Mouse (Mus musculus): Measurements from ENCODE around the gene E2f7. TPM values are rescaled to one million over a fixed set of nuclear protein-coding genes. Genes with fewer than 3 reads are reported as not detected.

The E2f7 gene
- polyA plus RNA-seq, 1 experiment, result 6.2 TPM

DNA sequence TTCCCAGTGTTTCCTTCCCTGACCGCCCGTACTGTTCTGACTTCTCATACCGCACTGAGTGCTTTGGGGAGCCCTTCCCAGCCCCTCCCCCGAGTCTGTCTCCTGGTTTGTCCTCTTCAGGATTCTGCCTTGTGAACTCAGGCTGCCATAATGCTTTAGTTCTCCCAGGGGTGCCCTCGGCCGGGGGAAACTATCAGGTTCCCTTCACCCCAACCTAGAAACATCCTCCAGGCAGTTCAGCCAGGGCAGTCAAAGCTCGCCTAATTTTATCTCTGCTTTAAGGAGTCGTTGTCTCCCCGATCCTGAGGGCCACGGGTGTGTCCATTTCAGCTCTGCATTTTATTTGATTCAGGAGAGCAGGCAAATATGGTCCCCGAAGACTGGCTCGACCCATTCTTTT, 28.0 kb downstream of the E2f7 start:
- H3K36me3 ChIP-seq (replicated peaks; ENCODE audit: low read length), result peaks cover 89% of the 10 kb centered on the region
- H3K4me1 ChIP-seq, result no peaks in the 10 kb centered on the region
- no peaks in the 10 kb centered on the region for H3K27me3 ChIP-seq (replicated peaks)
- no peak overlapping the region for H3K4me3 ChIP-seq (replicated peaks)
- H3K9me3 ChIP-seq, result no peaks in the 10 kb centered on the region
- TF ChIP-seq GATA1 (IDR thresholded peaks at IDR 0.05; ENCODE audit: borderline replicate concordance, low read length) (no peak), FLI1 (IDR thresholded peaks at IDR 0.05; ENCODE audit: low read length) (no peak)

DNA sequence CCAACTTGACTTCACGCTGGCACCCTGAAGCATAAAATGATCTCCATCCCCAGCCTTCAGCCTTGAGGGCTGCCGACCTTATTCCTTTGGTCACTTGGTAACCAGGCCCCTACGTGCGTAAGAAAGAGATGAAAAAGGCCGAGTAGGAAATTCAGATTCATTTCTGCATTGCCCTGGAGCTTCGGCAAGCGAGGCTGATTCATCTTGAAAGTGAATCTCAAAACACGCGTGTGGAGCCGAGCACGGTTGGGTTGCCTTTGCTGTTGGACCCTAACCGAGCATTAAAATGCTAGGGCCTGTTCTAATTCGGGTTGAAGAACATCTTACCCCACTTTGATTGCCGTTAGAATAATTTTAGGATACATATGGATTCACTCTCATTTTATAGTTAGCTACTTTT, 28.6 kb downstream of the E2f7 start:
- Histone ChIP-seq H3K27me3 (replicated peaks) (no peaks in the 10 kb centered on the region), H3K9me3 (no peaks in the 10 kb centered on the region), H3K36me3 (replicated peaks; ENCODE audit: low read length) (peaks cover 89% of the 10 kb centered on the region), H3K4me3 (replicated peaks) (no peak overlapping the region), H3K4me1 (no peaks in the 10 kb centered on the region)
- TF ChIP-seq FLI1 (IDR thresholded peaks at IDR 0.05; ENCODE audit: low read length) (no peak), GATA1 (IDR thresholded peaks at IDR 0.05; ENCODE audit: borderline replicate concordance, low read length) (no peak)

DNA sequence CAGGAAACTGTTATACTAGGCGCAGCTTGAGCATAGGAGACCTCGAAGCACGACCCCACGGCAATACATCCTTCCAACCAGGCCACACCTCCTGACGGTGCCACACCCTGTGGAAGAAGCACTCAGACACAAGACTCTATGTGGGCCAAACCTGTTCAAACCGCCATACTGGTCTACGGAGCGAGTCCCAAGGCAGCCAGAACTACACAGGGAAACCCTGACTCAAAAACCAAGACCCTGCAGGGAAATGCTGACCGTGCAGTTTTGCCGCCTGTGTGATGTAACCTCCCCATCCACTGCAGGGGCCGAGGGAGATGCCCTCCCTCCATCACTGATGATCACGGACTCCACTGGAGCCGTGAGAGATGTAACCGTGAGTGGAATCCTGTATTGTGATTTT, 36.5 kb downstream of the E2f7 start:
- Histone ChIP-seq H3K27me3 (replicated peaks) (no peaks in the 10 kb centered on the region), H3K4me3 (replicated peaks) (no peak overlapping the region), H3K9me3 (no peaks in the 10 kb centered on the region), H3K36me3 (replicated peaks; ENCODE audit: low read length) (peaks cover 83% of the 10 kb centered on the region), H3K4me1 (peaks cover 32% of the 10 kb centered on the region)
- TF ChIP-seq GATA1 (IDR thresholded peaks at IDR 0.05; ENCODE audit: borderline replicate concordance, low read length) (no peak), FLI1 (IDR thresholded peaks at IDR 0.05; ENCODE audit: low read length) (no peak)

DNA sequence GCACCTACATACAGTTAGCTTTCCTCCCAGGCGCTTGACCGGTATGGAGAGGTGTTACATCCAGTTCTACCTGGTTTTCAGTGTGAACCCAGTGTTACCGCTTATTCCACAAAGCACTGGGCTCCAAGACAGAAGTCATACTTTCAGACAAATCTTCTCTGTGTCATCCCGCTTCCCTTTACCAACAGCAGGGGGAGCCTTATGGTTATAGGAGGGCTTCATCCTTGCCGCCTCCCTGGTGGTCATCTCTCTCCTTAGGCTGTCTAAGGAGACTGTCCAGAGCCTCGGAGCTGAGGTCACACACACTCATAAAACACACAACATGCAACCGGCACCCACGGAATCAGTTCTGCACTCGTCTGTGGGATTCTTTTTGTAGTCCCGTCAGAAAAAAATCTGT, 37.4 kb downstream of the E2f7 start:
- H3K36me3 ChIP-seq (replicated peaks; ENCODE audit: low read length), result peaks cover 86% of the 10 kb centered on the region
- no peak overlapping the region for H3K4me3 ChIP-seq (replicated peaks)
- no peak for TF ChIP-seq FLI1 (IDR thresholded peaks at IDR 0.05; ENCODE audit: low read length)
- TF ChIP-seq GATA1 (IDR thresholded peaks at IDR 0.05; ENCODE audit: borderline replicate concordance, low read length), result no peak
- H3K9me3 ChIP-seq, result no peaks in the 10 kb centered on the region
- H3K4me1 ChIP-seq, result peaks cover 41% of the 10 kb centered on the region
- H3K27me3 ChIP-seq (replicated peaks), result no peaks in the 10 kb centered on the region

DNA sequence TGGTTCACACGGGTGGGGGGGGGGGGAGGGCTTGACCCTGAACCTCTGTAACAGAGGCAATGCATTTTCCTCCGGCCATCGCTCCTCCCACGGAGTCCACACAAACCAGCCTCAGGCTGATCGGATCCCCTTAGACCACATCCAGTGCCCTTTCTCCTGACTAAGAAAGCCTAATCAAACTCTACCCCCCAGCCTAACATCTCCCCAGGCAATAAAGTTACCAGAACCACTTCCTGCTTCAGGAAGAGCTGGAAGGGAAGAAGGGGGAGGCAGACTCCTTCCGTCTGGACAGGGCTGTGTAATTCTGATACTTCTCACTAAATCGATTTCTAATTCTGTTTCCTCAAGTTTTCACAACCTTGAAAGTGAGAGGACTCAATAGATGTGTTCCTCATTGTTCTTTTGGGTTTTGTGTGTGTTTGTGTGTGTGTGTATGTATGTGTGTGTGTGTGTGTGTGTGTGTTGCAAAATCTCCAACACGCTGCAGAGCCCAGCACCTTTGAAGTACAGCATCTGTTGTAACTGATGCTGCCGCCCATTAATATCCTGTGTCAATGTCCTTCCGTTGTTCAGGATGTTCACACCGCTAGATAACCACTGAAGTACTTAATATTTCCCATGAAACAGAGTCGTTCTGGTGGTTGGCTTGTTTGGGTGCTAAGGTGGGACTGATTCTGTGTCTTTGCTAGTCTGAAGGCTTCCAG, 43.0 kb downstream of the E2f7 start:
- TF ChIP-seq GATA1 (IDR thresholded peaks at IDR 0.05; ENCODE audit: borderline replicate concordance, low read length), result no peak
- TF ChIP-seq FLI1 (IDR thresholded peaks at IDR 0.05; ENCODE audit: low read length), result no peak
- no peaks in the 10 kb centered on the region for H3K9me3 ChIP-seq
- peaks cover 37% of the 10 kb centered on the region for H3K36me3 ChIP-seq (replicated peaks; ENCODE audit: low read length)
- peaks cover 85% of the 10 kb centered on the region for H3K4me1 ChIP-seq
- no peaks in the 10 kb centered on the region for H3K27me3 ChIP-seq (replicated peaks)
- H3K4me3 ChIP-seq (replicated peaks), result peak overlapping the region; percentile 80

DNA sequence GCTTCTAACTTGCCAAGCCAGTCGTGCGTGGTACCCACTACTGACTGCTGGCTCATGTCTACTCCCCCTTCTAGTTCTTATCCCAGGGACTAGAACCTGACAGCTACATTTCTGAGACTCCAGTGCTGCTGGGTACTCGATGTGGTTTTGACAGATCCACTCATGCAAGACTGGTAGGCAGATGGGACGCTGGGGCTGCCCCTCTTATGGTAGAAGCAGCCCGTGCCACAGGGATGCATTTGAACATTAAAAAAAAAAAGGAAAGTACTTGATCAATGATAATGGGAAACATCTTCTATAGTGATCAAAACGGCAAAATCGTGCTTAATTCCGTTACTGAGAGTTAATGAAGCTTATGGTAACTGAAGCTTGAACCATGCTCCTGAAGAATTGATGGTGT, 44.4 kb downstream of the E2f7 start:
- H3K4me1 ChIP-seq, result peaks cover 89% of the 10 kb centered on the region

DNA sequence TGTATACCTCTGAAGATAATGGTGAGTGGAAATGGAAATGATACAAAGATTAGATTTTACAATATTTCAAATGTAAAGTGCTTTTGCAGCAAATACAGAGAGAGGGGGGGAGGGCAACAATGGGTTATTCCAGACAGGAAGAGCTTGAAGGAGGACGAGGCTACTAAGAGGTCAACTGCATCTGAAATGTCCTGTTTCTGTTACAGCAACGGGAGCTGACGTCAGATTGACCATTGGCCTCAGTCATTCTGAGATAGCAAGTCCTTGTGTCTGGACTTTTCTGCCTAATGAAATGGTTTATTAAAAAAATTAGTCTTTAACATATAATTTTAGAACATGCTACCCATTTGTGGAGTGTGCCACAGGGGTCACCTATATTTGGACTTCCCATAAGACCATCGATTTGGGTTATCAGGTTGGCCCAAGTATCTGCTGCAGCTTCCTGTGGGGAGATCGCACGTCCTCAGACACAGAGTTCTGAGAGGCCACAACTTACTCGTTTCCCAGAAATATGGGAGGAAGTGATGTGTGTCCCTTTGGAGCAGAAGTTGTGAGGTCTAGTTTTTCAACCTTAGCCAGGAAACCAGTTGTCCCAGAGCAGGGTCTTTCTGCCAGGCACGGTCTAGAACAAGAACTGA, 48.0 kb downstream of the E2f7 start:
- peaks cover 83% of the 10 kb centered on the region for H3K4me1 ChIP-seq
- TF ChIP-seq GATA1 (IDR thresholded peaks at IDR 0.05; ENCODE audit: borderline replicate concordance, low read length), result peak; percentile 84
- 0 out of 2 replicates have a peak, but pooled peaks have one; percentile 21 for TF ChIP-seq FLI1 (IDR thresholded peaks at IDR 0.05; ENCODE audit: low read length)
- H3K36me3 ChIP-seq (replicated peaks; ENCODE audit: low read length), result peaks cover 4% of the 10 kb centered on the region
- H3K4me3 ChIP-seq (replicated peaks), result peak overlapping the region; percentile 91
- no peaks in the 10 kb centered on the region for H3K9me3 ChIP-seq
- no peaks in the 10 kb centered on the region for H3K27me3 ChIP-seq (replicated peaks)

More for the DNA sequence above, 44.4 kb downstream of the E2f7 start:
- H3K4me3 ChIP-seq (replicated peaks), result no peak overlapping the region
- no peaks in the 10 kb centered on the region for H3K27me3 ChIP-seq (replicated peaks)
- H3K9me3 ChIP-seq, result no peaks in the 10 kb centered on the region
- peaks cover 25% of the 10 kb centered on the region for H3K36me3 ChIP-seq (replicated peaks; ENCODE audit: low read length)
- TF ChIP-seq GATA1 (IDR thresholded peaks at IDR 0.05; ENCODE audit: borderline replicate concordance, low read length), result no peak

DNA sequence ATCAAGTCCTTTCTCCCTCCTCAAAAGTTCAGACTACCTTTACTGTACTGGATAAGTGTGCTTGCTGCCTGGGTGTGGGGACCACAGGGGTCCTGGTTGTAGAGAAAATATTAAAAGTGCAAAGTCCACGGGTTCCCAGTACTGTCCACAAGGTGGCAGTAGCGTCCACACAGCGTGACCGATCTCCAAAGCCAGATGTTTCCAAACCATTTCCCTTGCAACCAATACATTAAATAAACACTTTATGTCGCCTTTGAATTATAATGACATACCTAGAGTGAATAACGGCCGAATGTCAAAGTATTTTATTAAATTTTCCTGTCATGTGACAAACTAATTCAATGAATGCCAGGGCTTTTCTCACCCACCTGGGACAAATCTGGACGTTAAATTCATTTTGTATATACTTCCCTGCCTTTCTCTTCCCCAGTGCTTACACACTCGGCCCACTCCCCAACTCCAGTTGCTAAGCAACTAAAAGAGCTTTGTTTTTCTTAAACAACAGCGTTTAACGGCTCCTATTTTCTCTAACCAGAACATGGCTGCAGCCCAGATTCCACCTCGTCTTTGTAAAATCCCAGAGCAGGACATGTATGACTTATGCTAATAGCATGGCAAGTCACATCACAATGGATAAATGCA, 49.4 kb downstream of the E2f7 start:
- H3K4me1 ChIP-seq, result peaks cover 69% of the 10 kb centered on the region
- TF ChIP-seq FLI1 (IDR thresholded peaks at IDR 0.05; ENCODE audit: low read length) (no peak), GATA1 (IDR thresholded peaks at IDR 0.05; ENCODE audit: borderline replicate concordance, low read length) (no peak)
- H3K9me3 ChIP-seq, result no peaks in the 10 kb centered on the region
- peaks cover 8% of the 10 kb centered on the region for H3K36me3 ChIP-seq (replicated peaks; ENCODE audit: low read length)
- H3K27me3 ChIP-seq (replicated peaks), result no peaks in the 10 kb centered on the region
- H3K4me3 ChIP-seq (replicated peaks), result peak overlapping the region; percentile 91

DNA sequence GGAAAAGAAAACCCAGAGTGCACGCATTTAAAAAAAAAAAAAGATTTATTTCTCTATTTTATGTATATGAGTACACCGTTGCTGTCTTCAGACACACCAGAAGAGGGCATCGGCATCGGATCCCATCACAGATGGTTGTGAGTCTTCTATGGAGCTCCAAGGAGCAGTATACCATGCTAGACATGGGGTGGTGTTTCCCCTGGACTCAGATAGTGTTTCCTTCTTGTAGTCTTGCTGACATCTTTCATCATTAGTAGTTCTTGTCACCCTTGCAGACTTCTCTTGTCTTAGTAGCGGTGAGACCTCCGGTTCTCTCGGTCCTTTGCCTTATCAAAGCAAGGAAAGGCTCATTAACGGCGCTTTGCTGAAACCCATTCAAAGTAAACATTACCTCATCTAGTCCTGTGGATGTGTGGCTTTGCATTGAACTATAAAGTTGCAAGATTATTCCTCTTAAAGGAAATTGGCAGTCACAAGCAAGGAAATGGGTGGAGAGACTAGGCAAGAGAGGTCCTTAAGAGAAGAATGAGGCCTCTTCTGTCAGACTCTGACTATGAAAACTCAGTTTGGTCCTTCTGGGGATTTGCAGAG, 50.1 kb downstream of the E2f7 start:
- peaks cover 67% of the 10 kb centered on the region for H3K4me1 ChIP-seq
- no peak for TF ChIP-seq FLI1 (IDR thresholded peaks at IDR 0.05; ENCODE audit: low read length)
- no peak for TF ChIP-seq GATA1 (IDR thresholded peaks at IDR 0.05; ENCODE audit: borderline replicate concordance, low read length)
- H3K9me3 ChIP-seq, result no peaks in the 10 kb centered on the region
- no peaks in the 10 kb centered on the region for H3K27me3 ChIP-seq (replicated peaks)
- H3K36me3 ChIP-seq (replicated peaks; ENCODE audit: low read length), result peaks cover 10% of the 10 kb centered on the region
- H3K4me3 ChIP-seq (replicated peaks), result peak overlapping the region; percentile 91

DNA sequence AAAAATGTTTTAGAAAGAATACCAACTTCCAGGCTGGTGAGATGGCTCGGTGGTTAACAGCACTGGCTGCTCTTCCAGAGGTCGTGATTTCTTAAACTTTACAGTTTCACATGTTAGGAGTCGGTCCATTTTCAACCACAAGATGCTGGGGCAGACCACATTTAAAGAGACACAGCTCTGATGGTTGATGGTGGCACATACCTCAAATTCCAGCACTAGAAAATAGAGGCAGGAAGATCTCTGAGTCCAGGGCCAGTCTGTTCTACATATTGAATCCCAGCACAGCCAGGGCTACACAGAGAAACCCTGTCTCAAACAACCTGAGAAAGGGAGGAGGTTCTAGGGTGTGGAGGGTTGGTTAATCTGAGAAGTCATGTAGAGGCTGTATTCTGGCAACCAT, 56.1 kb downstream of the E2f7 start:
- Histone ChIP-seq H3K9me3 (no peaks in the 10 kb centered on the region), H3K36me3 (replicated peaks; ENCODE audit: low read length) (peaks cover 11% of the 10 kb centered on the region), H3K27me3 (replicated peaks) (no peaks in the 10 kb centered on the region), H3K4me1 (peaks cover 37% of the 10 kb centered on the region), H3K4me3 (replicated peaks) (no peak overlapping the region)
- TF ChIP-seq FLI1 (IDR thresholded peaks at IDR 0.05; ENCODE audit: low read length) (no peak), GATA1 (IDR thresholded peaks at IDR 0.05; ENCODE audit: borderline replicate concordance, low read length) (no peak)

All from megakaryocyte, embryonic 14.5 days (primary cell).